Mouse (Mus musculus): ENCODE measurements around the gene Tnfsf10.

The Tnfsf10 gene

GRCm38 (mm10) chr3:27316559-27317287 is at the start of gene Tnfsf10:
Gene Tnfsf10 (plus strand): TSS chr3:27317028.
- WGBS: 71% methylated on average over 9 of the region's 9 CpGs

- WGBS: 83% methylated on average over 5 of the region's 5 CpGs
Observed at GRCm38 (mm10) chr3:27267327-27267726, 49.5 kb upstream of the Tnfsf10 start.

DNA sequence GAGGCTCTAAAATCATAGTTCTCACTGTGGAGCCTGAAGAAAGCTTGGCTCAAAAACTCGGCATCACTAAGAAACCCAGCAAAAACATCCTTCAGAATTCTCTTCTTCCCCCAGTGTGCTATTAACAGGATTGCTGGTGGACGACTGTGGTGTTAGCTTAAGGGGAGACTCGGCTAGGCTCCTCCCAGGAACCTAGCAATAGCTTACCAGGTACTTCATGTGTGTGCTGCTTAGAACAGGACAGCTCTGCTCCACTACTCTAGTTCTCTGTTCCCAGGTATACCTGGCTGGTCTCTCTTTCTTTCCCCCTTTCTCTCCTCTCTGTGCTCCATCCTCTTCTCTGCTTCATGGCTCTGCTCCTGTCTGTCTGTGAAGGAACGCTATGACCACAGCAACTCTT is 48.9 kb upstream of the Tnfsf10 start:
- 54% methylated on average over 4 of the region's 4 CpGs for WGBS

GRCm38 (mm10) chr3:27269151-27269550 is 47.7 kb upstream of the Tnfsf10 start:
- 66% methylated on average over 4 of the region's 4 CpGs for WGBS

GRCm38 (mm10) chr3:27270160-27270962 is 46.5 kb upstream of the Tnfsf10 start:
- WGBS: 54% methylated on average over 11 of the region's 11 CpGs

DNA sequence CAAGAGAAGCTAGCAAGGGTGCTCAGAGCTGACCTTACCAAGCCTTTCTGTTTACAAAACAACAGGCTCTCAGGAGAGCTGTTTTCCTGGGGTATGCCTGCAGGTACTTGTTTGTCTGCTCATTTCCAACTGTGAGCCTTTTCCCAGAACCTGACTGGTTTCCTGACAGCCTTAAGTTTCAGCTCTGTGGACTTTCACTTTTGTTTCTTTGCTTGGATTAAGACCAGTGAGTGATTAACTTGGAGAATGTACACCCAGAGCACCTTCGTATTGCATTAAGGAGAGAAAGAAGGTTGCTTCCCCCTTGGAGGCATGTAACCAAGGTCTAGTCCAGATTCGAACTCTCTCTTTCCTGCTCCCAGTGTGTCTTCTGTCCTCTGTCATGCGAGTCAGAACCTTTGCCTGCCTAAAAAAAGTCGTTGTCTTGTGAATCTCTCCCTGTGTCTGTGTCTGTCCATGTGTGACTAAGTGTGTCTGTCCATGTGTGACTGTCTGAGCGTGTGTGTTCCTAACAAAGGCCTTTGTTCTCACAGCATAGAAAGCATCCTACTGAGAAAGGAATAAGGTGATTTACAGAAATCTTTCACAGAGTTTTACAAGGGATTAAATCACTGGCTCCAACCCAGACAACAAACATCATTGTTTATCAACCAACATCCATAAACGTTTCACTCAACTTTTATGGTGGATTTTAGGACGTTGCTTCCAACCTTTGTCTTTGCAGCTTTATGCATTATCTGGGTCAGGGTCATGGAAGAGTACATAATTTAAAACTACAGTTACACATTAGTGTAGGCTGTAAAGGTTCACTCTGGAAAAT is 43.7 kb upstream of the Tnfsf10 start:
- WGBS: 49% methylated on average over 7 of the region's 7 CpGs

- WGBS: 97% methylated on average over 14 of the region's 14 CpGs
Observed at GRCm38 (mm10) chr3:27279286-27279925, 37.4 kb upstream of the Tnfsf10 start.

- 53% methylated on average over 11 of the region's 11 CpGs for WGBS
Observed at GRCm38 (mm10) chr3:27280280-27280749, 36.5 kb upstream of the Tnfsf10 start.

GRCm38 (mm10) chr3:27283071-27283713 is 33.6 kb upstream of the Tnfsf10 start:
- 13% methylated on average over 27 of the region's 27 CpGs for WGBS

DNA sequence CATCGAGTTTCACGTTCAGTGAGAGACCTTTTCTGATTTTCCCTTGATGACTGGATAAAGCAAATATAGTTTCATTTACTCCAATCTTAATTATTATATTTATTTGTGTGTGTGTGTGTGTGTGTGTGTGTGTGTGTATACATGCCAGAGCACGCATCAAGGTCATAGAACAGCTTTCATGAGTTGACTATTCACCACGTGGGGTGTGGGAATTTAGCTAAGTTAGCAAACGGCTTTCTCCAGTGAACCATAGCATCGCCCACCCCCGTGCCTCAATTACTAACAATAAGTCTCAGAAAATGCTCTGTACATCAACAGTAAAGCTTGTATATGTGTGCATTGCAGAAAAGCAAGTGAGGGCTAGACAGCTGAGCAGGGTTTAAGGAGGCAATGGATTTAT is 33.0 kb upstream of the Tnfsf10 start:
- 72% methylated on average over 7 of the region's 7 CpGs for WGBS

DNA sequence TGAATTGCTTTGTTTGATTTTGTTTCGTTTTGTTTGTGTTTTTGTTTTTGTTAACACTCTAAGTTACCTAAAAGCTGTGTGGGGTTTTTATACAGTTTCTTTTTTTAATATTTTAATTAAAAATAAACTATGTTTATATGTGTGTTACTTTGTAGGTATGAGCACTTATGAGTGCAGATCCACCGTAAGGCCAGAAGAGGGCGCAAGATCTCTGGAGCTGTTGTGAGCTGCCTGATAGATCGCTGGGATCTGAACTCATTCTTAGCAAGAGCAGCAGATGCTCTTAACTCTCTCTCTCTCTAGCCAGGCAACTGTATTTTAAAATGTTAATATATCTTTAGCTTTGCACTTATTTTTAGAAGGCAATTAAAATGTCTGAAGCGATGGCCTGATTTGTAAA is 32.6 kb upstream of the Tnfsf10 start:
- WGBS: 86% methylated on average over 5 of the region's 5 CpGs

DNA sequence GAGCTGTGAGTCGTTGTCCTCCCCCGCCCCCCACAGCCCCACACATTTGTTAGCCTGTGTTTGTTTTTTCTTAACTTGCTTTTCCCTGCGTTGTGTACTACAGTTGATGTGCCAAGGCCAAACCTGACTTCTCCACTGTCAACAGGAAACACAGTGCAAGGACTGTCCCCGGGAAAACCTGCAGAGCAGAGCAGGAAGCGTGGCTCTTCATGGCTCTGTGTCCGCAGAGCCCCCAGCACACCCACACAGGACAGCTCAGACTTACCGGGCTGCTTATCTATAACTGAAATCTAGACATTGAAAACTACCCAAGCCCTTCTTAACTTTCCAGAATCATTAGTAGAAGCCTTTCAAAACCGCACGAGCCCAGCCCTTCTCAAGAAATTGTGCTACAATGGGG is 31.8 kb upstream of the Tnfsf10 start:
- WGBS: 67% methylated on average over 9 of the region's 9 CpGs

- 80% methylated on average over 2 of the region's 2 CpGs for WGBS
Observed at GRCm38 (mm10) chr3:27288301-27288700, 28.5 kb upstream of the Tnfsf10 start.

DNA sequence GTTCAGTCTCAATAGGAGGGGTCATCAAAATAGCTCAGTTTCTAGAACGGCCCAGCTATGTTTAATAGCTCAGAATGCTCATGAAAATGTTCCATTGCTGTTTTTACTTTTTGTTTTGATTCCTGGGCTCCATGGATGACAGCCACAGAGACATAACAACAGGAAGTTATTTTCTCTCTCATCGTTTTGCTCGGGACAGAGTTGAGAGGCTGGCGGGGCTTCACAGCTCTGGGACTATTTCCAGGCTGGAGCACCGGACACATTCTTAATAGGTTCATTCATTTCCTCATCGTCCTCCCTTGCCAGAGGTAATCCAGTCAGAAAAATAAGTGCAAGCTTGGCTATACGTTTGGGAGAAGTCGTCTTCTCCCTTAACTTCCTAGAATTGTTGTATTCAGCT is 27.9 kb upstream of the Tnfsf10 start:
- WGBS: 42% methylated on average over 8 of the region's 8 CpGs

DNA sequence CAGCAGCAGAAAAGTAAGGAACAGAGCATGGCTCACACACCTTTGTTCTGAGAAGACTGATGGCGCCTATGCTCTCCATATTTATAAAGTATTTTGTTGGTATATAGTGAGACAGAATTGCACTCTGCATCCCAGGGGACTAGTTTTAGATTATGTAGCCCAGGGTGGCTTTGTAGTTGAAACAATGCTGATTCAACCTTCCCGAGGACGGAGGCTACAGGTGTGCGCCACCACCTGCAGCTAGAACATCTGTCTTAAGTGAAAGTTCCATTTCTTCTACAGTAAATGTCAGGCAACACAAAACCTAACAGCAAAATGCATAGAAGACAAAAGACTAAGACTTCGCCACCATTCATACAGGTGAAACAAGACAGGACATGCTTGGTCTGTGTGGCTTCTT is 26.5 kb upstream of the Tnfsf10 start:
- WGBS: 89% methylated on average over 5 of the region's 5 CpGs

DNA sequence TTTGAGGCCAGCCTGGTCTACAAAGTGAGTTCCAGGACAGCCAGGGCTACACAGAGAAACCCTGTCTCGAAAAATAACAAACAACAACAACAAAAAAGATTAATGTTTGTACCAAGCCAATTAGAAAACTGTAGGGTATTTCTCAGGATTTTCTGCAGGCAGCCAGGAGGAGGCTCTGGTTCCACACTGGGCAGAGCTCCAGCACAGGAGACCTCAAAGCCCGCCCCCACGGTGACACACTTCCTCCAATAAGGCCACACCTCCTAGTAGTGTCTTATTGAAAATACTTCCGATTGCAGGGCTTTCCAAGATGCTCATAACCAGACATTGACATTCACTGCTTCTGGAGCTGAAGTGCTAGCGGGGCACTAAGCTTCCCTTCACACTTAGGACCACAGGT is 25.9 kb upstream of the Tnfsf10 start:
- 86% methylated on average over 5 of the region's 5 CpGs for WGBS

GRCm38 (mm10) chr3:27291411-27291810 is 25.4 kb upstream of the Tnfsf10 start:
- WGBS: 86% methylated on average over 4 of the region's 4 CpGs

DNA sequence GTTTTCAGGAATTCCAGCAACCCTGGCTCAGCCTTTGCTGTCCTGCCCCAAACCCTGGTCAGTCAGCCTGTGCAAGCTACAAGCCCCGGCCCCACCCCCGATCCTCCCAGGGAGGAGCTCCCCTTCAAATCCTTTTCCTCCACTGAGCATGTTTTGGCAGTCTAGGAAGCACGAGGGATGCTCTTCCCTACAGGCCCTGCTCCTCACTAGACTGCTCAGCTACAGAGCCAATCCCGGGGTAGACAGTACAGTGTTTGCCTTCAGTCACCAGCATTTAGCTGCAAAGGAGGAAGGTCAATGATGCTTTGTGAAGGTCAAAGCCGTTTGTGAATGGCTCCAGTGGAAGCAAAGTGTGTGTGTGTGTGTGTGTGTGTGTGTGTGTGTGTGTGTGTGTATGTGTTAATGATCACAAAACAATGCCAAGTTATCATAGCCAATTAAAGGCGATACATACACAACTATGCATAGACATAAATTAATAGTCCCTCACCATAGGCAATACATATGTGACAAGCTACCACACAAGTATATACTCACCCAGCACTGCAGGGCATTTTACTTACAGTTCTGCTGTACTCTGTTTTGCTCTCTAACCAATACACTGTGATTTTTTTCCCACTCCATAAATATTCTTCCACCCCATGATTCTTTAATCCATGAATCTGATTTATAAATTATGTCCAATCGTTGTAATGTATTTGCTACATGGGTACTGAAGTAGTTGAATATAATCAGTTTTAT is 23.0 kb upstream of the Tnfsf10 start:
- 78% methylated on average over 7 of the region's 7 CpGs for WGBS

DNA sequence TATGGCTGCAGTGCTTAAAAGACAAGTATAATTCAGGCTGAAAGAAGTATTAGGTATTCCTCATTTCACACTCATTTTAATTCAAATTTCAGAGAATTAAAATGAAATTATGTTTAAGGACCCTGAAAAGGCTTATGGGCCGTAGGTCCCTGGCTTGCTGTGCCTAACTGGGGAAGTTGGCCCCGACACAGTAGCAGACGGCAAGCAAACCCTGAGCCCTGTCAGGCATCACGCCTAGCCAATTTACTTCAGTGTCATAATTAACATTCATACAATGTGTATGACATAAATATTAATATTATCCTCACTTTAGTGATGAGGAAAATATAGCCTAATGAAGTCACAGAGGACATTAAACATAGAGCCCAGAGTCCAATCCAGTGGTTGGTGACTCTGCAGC is 16.4 kb upstream of the Tnfsf10 start:
- 98% methylated on average over 4 of the region's 4 CpGs for WGBS

- WGBS: 76% methylated on average over 9 of the region's 9 CpGs
Observed at GRCm38 (mm10) chr3:27302339-27303022, 14.3 kb upstream of the Tnfsf10 start.

All from cerebral cortex, adult 2 months (tissue).